ENCODE assay signal across 18 mouse cellular contexts in the genomic region with DNA sequence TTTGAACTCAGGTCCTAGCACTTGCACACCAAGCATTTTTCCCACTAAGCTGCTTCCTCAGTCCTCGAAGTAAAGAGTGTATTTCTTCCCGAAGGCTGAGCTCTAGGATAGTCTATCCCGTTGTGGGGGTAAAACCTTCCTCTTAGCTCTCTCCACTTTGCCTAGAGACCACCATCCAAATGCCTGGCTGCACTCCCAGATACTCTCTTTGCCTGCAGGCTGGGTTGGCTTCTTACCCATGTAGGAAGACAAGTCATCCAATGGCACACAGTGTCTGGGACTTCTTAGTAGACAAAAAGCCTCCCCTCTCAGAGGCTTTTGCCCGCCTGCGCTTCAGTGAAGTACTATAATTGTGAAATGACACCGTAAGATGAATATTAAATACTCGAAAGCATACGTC.
"Had no signal": no experiment of that assay in that cellular context is flagged by ENCODE, and none has a peak within 500 bp of the region (broad histone marks: within the 10 kb centered on the region; RNA-seq: fewer than 3 reads in every experiment).

No protein-coding gene starts in this region.

- H3K4me3 ChIP-seq: kidney, embryonic 15.5 days; limb, embryonic 10.5 days; limb, embryonic 13.5 days; liver, embryonic 12.5 days; liver, embryonic 15.5 days; lung, embryonic 15.5 days; megakaryocyte, embryonic 14.5 days; midbrain, embryonic 10.5 days; midbrain, embryonic 13.5 days had no signal

- H3K4me1 ChIP-seq: liver, embryonic 12.5 days; liver, embryonic 15.5 days had no signal

- H3K9ac ChIP-seq: kidney, embryonic 15.5 days; limb, embryonic 13.5 days; liver, embryonic 12.5 days; liver, embryonic 15.5 days; lung, embryonic 15.5 days; midbrain, embryonic 13.5 days had no signal

- ATAC-seq: liver, embryonic 12.5 days; midbrain, embryonic 13.5 days had no signal

- H3K27me3 ChIP-seq: midbrain, embryonic 13.5 days had no signal

- H3K36me3 ChIP-seq: kidney, embryonic 15.5 days; limb, embryonic 10.5 days; limb, embryonic 13.5 days; liver, embryonic 12.5 days; liver, embryonic 15.5 days; lung, embryonic 15.5 days; midbrain, embryonic 10.5 days; midbrain, embryonic 13.5 days had no signal

- H3K27ac ChIP-seq: kidney, embryonic 15.5 days; limb, embryonic 10.5 days; limb, embryonic 13.5 days; liver, embryonic 12.5 days; liver, embryonic 15.5 days; lung, embryonic 15.5 days; midbrain, embryonic 10.5 days; midbrain, embryonic 13.5 days had no signal

- H3K9me3 ChIP-seq: kidney, embryonic 15.5 days; limb, embryonic 10.5 days; limb, embryonic 13.5 days; liver, embryonic 12.5 days; liver, embryonic 15.5 days; lung, embryonic 15.5 days; midbrain, embryonic 10.5 days; midbrain, embryonic 13.5 days had no signal

- DNase-seq: kidney, postnatal 10 days; kidney, postnatal 36 days; layer of hippocampus, postnatal 36 days; liver; lung, adult 18-20 months; lung, postnatal 10 days; lung, postnatal 36 days; thymus, adult 18-20 months; thymus, postnatal 36 days had no signal

- H3K4me2 ChIP-seq: kidney, embryonic 15.5 days; limb, embryonic 13.5 days; liver, embryonic 12.5 days; liver, embryonic 15.5 days; lung, embryonic 15.5 days; midbrain, embryonic 13.5 days had no signal
